Mouse (Mus musculus): ENCODE measurements around the gene Spns1. TPM values are rescaled to one million over a fixed set of nuclear protein-coding genes. Genes with fewer than 3 reads are reported as not detected.

Spns1 gene
- total and polyA plus RNA-seq, 3 experiments, result 19.0 to 55.4 (median 21.4) TPM

DNA sequence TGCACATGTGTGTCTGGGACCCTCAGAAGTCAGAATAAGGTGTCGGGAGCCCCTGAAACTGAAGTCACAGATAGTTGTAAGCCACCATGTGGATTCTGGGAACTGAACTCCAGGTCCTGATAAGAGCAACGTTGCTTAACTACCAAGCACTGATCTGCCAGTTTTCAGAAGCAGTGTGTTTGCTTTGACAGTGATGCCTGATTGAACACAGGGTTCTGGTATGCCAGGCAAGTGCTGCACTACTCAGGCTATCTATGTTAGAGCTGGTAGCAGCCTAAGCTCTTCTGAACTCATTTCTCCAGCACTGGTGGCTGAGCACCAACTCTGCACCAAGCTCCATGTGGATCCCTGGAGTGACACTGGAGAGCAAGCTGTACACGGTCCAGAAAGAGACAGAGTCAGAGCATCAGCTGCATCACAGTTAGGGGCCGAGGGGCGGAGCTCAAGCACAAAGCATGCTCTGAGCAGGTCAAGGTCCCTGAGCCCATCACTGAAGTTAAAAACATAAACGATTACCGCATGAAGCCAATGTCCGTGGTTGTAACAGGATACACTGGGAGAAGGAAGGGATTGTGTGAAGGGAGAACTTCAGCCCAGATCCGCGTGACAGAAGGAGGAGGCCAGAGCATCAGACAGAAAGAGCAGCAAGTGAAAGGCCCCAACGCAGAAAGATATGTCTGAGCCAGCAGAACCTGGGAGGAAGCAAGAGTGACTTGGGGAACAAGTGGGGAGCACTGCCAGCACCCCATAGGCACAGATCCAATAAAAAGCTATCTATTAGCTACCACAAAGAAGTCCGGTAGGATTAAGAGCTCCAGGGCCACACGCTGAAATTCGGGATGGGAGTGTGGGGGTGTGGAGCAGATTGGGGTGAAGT is 22.3 kb downstream of the Spns1 start:
- TF ChIP-seq GATA1 (IDR thresholded peaks at IDR 0.05; ENCODE audit: borderline replicate concordance, low read length), result no peak
- Histone ChIP-seq H3K36me3 (replicated peaks) (no peaks in the 10 kb centered on the region), H3K4me1 (ENCODE audit: insufficient read depth, low read depth, low read length) (peaks cover 63% of the 10 kb centered on the region), H3K27me3 (ENCODE audit: insufficient read depth, low read length) (peaks cover 7% of the 10 kb centered on the region), H3K9me3 (replicated peaks) (no peaks in the 10 kb centered on the region), H3K4me3 (ENCODE audit: low read depth, low read length) (no peak overlapping the region; the same call in 1 of the 2 replicates)
- ATAC-seq (ENCODE audit: extremely low read depth, insufficient number of reproducible peaks, low FRiP score, poor library complexity, severe bottlenecking) (no peak), DNase-seq (ENCODE audit: low spot score) (no peak)

DNA sequence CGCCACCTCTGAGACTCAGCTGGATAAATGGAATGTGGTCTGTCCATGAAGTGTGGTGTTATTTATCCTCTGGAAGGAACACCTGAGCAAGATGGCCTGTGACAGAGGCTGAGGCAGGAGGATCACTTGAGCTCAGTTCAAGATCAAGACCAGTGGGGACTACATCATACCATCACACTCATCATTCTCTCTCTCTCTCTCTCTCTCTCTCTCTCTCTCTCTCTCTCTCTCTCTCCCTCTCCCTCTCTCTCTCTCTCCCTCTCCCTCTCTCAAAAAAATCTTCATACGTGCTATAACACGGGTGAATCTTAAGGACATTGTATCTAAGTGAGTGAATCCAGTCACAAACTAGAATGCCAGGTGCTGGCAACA is 23.3 kb downstream of the Spns1 start:
- DNase-seq (ENCODE audit: low spot score) (no peak), ATAC-seq (ENCODE audit: extremely low read depth, insufficient number of reproducible peaks, low FRiP score, poor library complexity, severe bottlenecking) (no peak)
- no peaks in the 10 kb centered on the region for H3K36me3 ChIP-seq (replicated peaks)
- no peak overlapping the region for H3K4me3 ChIP-seq (ENCODE audit: low read depth, low read length)
- H3K27me3 ChIP-seq (ENCODE audit: insufficient read depth, low read length), result peaks cover 11% of the 10 kb centered on the region
- H3K9me3 ChIP-seq (replicated peaks), result no peaks in the 10 kb centered on the region
- TF ChIP-seq CTCF (IDR thresholded peaks at IDR 0.05; ENCODE audit: low read depth, low read length) (no peak), POLR2AphosphoS5 (IDR thresholded peaks at IDR 0.05; ENCODE audit: insufficient replicate concordance, low read depth, low read length) (no peak), TAL1 (conservative IDR thresholded peaks at IDR 0.05; ENCODE audit: low read depth, low read length) (no peak), GATA1 (IDR thresholded peaks at IDR 0.05; ENCODE audit: borderline replicate concordance, low read length) (no peak), GATA2 (IDR thresholded peaks at IDR 0.05; ENCODE audit: borderline replicate concordance, low read depth, low read length) (no peak)
- peaks cover 61% of the 10 kb centered on the region for H3K4me1 ChIP-seq (ENCODE audit: insufficient read depth, low read depth, low read length)

DNA sequence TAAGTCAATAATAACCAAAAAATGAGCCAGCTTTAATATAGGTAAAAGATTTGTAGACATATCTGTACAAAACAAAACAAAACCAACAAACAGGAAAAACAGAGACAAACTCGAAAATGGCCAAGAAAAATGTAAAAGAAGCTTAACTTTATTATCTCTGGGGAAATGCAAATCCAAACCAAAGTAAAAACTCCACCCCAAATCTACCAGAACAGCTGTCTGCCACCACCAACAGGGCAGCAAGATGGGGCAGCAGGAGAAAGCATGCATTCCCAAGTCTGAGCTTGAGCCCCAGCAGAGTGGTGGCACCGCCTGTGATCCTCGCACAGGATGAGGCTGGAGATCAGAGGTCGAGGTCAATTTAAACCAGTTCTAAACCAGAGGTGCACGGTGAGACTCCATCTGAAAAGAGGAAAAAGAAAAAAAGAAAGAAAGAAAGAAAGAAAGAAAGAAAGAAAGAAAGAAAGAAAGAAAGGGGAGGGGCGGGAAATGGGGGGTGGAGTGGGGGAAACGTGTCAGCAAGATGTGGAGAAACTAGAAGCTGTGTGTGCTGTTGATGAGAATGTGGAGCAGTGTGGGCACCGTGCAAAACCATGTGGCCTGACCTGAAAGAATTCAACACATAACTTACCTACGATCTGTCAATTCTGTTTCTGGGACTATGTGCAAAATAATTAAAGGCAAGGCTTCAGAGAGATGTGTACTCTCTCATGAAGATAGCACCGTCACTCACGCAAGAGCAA is 23.8 kb downstream of the Spns1 start:
- H3K4me1 ChIP-seq (ENCODE audit: insufficient read depth, low read depth, low read length), result peaks cover 61% of the 10 kb centered on the region
- ATAC-seq (ENCODE audit: extremely low read depth, insufficient number of reproducible peaks, low FRiP score, poor library complexity, severe bottlenecking) (no peak), DNase-seq (ENCODE audit: low spot score) (no peak)
- peaks cover 16% of the 10 kb centered on the region for H3K27me3 ChIP-seq (ENCODE audit: insufficient read depth, low read length)
- no peaks in the 10 kb centered on the region for H3K9me3 ChIP-seq (replicated peaks)
- no peak overlapping the region for H3K4me3 ChIP-seq (ENCODE audit: low read depth, low read length)
- no peaks in the 10 kb centered on the region for H3K36me3 ChIP-seq (replicated peaks)
- no peak for TF ChIP-seq GATA1 (IDR thresholded peaks at IDR 0.05; ENCODE audit: borderline replicate concordance, low read length)
- no peak for TF ChIP-seq CTCF (IDR thresholded peaks at IDR 0.05; ENCODE audit: low read depth, low read length)
- TF ChIP-seq POLR2AphosphoS5 (IDR thresholded peaks at IDR 0.05; ENCODE audit: insufficient replicate concordance, low read depth, low read length), result no peak
- no peak for TF ChIP-seq TAL1 (conservative IDR thresholded peaks at IDR 0.05; ENCODE audit: low read depth, low read length)
- TF ChIP-seq GATA2 (IDR thresholded peaks at IDR 0.05; ENCODE audit: borderline replicate concordance, low read depth, low read length), result no peak

DNA sequence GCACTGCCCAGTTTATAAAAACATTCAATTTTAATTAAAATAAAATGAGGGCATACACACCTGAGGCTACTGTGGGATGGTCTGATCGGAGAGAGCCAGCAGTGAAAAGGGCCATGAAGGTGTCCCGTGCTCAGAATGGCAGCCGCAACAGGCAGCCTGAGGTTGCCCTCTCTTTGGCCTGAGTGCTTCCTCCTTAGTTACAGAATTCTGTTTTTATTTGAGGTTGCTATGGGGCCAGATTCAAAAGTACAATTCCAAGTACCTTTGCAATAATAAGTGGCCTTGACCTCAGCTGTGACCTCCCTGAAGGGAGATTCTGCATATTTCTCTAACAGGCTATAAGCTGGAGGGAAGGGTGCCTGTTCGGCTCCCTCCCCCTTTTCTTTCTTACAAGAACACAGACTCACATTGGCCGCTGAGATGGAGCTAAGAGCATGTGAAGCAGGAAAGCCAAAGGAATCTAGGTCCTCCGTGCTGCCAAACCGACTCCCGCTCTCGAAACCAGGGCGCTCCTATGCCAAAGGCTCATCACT is 25.8 kb downstream of the Spns1 start:
- TF ChIP-seq POLR2AphosphoS5 (IDR thresholded peaks at IDR 0.05; ENCODE audit: insufficient replicate concordance, low read depth, low read length) (no peak), TAL1 (conservative IDR thresholded peaks at IDR 0.05; ENCODE audit: low read depth, low read length) (no peak), CTCF (IDR thresholded peaks at IDR 0.05; ENCODE audit: low read depth, low read length) (no peak), GATA2 (IDR thresholded peaks at IDR 0.05; ENCODE audit: borderline replicate concordance, low read depth, low read length) (no peak), GATA1 (IDR thresholded peaks at IDR 0.05; ENCODE audit: borderline replicate concordance, low read length) (no peak)
- ATAC-seq (ENCODE audit: extremely low read depth, insufficient number of reproducible peaks, low FRiP score, poor library complexity, severe bottlenecking) (no peak), DNase-seq (ENCODE audit: low spot score) (no peak)
- H3K9me3 ChIP-seq (replicated peaks), result no peaks in the 10 kb centered on the region
- H3K4me1 ChIP-seq (ENCODE audit: insufficient read depth, low read depth, low read length), result peaks cover 46% of the 10 kb centered on the region
- no peaks in the 10 kb centered on the region for H3K36me3 ChIP-seq (replicated peaks)
- no peak overlapping the region for H3K4me3 ChIP-seq (ENCODE audit: low read depth, low read length)
- H3K27me3 ChIP-seq (ENCODE audit: insufficient read depth, low read length), result peaks cover 29% of the 10 kb centered on the region

DNA sequence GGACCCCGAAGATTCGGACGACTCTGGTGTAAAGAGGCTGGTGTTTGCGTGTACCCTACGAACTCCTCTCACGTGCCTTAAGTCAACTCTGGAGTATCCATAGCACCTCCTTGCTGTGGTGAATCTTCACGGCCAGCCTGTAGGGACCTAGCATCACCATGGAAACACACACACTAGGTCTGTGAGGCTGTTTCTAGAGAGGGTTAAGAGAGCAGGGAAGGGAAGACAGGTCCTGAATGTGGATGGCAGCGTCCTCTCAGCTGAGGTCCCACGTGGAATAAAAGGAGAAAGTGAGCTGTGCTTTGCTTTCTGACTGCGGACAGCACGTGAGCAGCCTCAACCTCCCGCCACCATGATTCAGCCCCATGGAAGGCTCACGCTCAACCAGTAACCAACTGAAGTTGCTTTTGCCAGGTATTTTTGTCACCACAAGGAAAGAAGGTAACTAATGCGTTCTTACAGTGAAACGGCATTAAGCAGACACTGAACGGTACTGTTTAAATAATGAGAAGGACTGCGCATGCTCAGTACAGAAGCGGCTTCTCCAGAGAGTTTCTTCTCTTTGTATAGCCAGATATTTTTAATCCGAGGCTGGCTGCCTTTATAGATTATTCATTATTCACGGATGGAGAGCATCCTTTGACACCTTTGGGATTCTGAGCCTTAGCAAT is 26.4 kb downstream of the Spns1 start:
- H3K9me3 ChIP-seq (replicated peaks), result no peaks in the 10 kb centered on the region
- DNase-seq (ENCODE audit: low spot score), result no peak
- TF ChIP-seq GATA1 (IDR thresholded peaks at IDR 0.05; ENCODE audit: borderline replicate concordance, low read length) (no peak), TAL1 (conservative IDR thresholded peaks at IDR 0.05; ENCODE audit: low read depth, low read length) (no peak), POLR2AphosphoS5 (IDR thresholded peaks at IDR 0.05; ENCODE audit: insufficient replicate concordance, low read depth, low read length) (no peak), GATA2 (IDR thresholded peaks at IDR 0.05; ENCODE audit: borderline replicate concordance, low read depth, low read length) (no peak), CTCF (IDR thresholded peaks at IDR 0.05; ENCODE audit: low read depth, low read length) (no peak)
- peaks cover 40% of the 10 kb centered on the region for H3K4me1 ChIP-seq (ENCODE audit: insufficient read depth, low read depth, low read length)
- ATAC-seq (ENCODE audit: extremely low read depth, insufficient number of reproducible peaks, low FRiP score, poor library complexity, severe bottlenecking), result no peak
- H3K4me3 ChIP-seq (ENCODE audit: low read depth, low read length), result no peak overlapping the region
- H3K36me3 ChIP-seq (replicated peaks), result no peaks in the 10 kb centered on the region
- H3K27me3 ChIP-seq (ENCODE audit: insufficient read depth, low read length), result peaks cover 34% of the 10 kb centered on the region

DNA sequence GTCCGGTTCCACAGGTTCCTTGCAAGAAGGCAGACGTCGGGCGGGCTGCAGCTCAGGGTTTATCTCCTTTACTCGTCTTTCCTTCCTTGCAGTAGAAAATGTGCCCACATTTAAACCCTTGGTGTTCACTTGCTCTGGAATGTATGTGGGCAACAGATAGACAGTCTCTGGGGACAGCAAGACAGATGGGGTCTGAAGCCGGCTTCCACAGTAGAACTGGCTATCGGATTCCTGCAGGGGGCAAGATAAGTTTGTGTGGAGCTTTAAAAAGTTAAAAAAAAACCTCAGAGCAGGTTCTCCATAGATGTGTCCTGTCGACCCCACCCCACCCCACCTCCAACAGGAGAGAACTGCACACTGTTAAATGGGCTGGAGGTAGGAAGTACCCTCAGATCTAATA is 29.0 kb downstream of the Spns1 start:
- DNase-seq (ENCODE audit: low spot score) (no peak), ATAC-seq (ENCODE audit: extremely low read depth, insufficient number of reproducible peaks, low FRiP score, poor library complexity, severe bottlenecking) (no peak)
- TF ChIP-seq CTCF (IDR thresholded peaks at IDR 0.05; ENCODE audit: low read depth, low read length) (no peak), TAL1 (conservative IDR thresholded peaks at IDR 0.05; ENCODE audit: low read depth, low read length) (no peak), POLR2AphosphoS5 (IDR thresholded peaks at IDR 0.05; ENCODE audit: insufficient replicate concordance, low read depth, low read length) (no peak), GATA1 (IDR thresholded peaks at IDR 0.05; ENCODE audit: borderline replicate concordance, low read length) (no peak), GATA2 (IDR thresholded peaks at IDR 0.05; ENCODE audit: borderline replicate concordance, low read depth, low read length) (no peak)
- Histone ChIP-seq H3K27me3 (ENCODE audit: insufficient read depth, low read length) (peaks cover 45% of the 10 kb centered on the region), H3K9me3 (replicated peaks) (no peaks in the 10 kb centered on the region), H3K36me3 (replicated peaks) (no peaks in the 10 kb centered on the region), H3K4me1 (ENCODE audit: insufficient read depth, low read depth, low read length) (peaks cover 19% of the 10 kb centered on the region), H3K4me3 (ENCODE audit: low read depth, low read length) (no peak overlapping the region)
